Mouse (Mus musculus): ENCODE measurements at regions not wholly inside any gene's neighbourhood (a gene's known extent, or its start where the extent isn't known, plus 50 kb on each side); places are given as distances from the start of the nearest gene placed in this dataset.
"Not testable (repeated sequence)": the region's sequence is repeated elsewhere in the genome, so short reads cannot be mapped to it uniquely, and the experiment has no call there.

- 76% methylated on average over 1 of the region's 1 CpGs for WGBS
- Histone ChIP-seq H3K4me3 (no peak overlapping the region), H3K36me3 (no peaks in the 10 kb centered on the region), H3K9ac (no peak overlapping the region), H3K9me3 (replicated peaks) (no peaks in the 10 kb centered on the region), H3K4me2 (replicated peaks) (no peak overlapping the region), H3K27ac (no peak overlapping the region), H3K4me1 (no peaks in the 10 kb centered on the region), H3K27me3 (no peaks in the 10 kb centered on the region)
- no peak for ATAC-seq (ENCODE audit: low FRiP score)
These were observed 369.6 kb downstream of the Dok5 start for GRCm38 (mm10) chr2:171101180-171101579.

GRCm38 (mm10) chr2:171120033-171120802 lies 388.6 kb downstream of the Dok5 start:
- 88% methylated on average over 17 of the region's 19 CpGs for WGBS
- H3K27me3 ChIP-seq; H3K9ac ChIP-seq; H3K27ac ChIP-seq; ATAC-seq (ENCODE audit: low FRiP score); H3K4me1 ChIP-seq; H3K4me2 ChIP-seq (replicated peaks); H3K9me3 ChIP-seq (replicated peaks); H3K36me3 ChIP-seq; H3K4me3 ChIP-seq: not testable (repeated sequence)

- ATAC-seq (ENCODE audit: low FRiP score) = peak; percentile 38; the same call in 1 of the 2 replicates
- H3K9ac ChIP-seq = no peak overlapping the region
- WGBS = 54% methylated on average over 4 of the region's 4 CpGs
- no peak overlapping the region for H3K4me2 ChIP-seq (replicated peaks)
- no peaks in the 10 kb centered on the region for H3K36me3 ChIP-seq
- H3K27me3 ChIP-seq = no peaks in the 10 kb centered on the region
- H3K9me3 ChIP-seq (replicated peaks) = no peaks in the 10 kb centered on the region
- H3K27ac ChIP-seq = no peak overlapping the region
- H3K4me1 ChIP-seq = no peaks in the 10 kb centered on the region
- H3K4me3 ChIP-seq = no peak overlapping the region
These were observed 403.2 kb downstream of the Dok5 start for GRCm38 (mm10) chr2:171134794-171135193.
